Mouse (Mus musculus) spleen, postnatal 10 days (tissue): ENCODE data around the gene Mtmr12.

Experiments used
- DNase-seq, 2 experiments: peaks; one replicate each; pipeline ENCODE4 v3.0.0; 2021 to 2022; ENCODE audit warnings: low spot score in 2 of 2

The Mtmr12 gene

GRCm38 (mm10) chr15:12235559-12235958, 30.7 kb downstream of the Mtmr12 start:
- no peak for DNase-seq

DNA sequence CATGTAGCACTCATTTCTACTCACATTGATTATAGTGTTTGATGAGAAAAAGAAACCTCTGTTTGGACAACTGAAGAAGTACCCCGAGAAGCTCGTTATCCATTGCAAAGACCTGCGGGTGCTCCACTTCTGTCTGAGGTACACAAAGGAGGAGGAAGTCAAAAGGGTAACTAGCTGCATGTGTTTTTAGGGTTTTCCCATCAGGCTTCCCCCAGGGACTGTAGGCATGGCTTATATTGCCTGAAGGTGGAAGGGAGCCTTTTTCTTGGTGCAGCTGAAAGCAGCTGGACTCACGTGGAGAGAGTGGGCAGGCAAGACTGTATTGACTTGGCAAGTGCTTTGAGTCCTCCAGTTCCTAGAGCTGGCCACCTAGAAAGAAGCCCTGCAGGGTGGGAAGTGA, 31.2 kb downstream of the Mtmr12 start:
- no peak for DNase-seq

- DNase-seq, result no peak
Observed at GRCm38 (mm10) chr15:12236961-12237360, 32.1 kb downstream of the Mtmr12 start.

DNA sequence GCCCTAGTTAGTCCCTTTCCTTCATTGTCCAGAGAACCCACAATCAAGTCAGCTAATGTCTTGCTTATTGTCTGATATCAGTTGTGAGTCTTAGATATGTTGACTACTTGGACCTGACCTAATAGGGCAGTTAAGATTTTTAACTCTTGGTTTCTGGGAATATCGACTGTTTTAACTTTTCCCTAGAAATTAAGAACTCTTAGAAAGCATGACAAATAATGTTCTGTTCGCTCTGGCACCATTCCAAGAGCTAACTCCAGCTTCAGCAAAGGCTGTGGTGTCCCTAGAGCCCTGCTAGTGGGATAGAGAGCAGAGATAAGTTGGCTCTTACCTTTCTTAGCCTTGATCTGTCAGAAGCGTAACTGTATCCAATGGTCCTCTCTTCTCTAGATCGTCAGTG, 32.7 kb downstream of the Mtmr12 start:
- DNase-seq, result no peak

GRCm38 (mm10) chr15:12238337-12238736, 33.5 kb downstream of the Mtmr12 start:
- DNase-seq, result no peak

GRCm38 (mm10) chr15:12240705-12241328, 36.0 kb downstream of the Mtmr12 start:
- DNase-seq, result no peak

- DNase-seq, result no peak
Observed at GRCm38 (mm10) chr15:12243792-12244191, 39.0 kb downstream of the Mtmr12 start.

- no peak for DNase-seq
Observed at GRCm38 (mm10) chr15:12245580-12246359, 40.9 kb downstream of the Mtmr12 start.

DNA sequence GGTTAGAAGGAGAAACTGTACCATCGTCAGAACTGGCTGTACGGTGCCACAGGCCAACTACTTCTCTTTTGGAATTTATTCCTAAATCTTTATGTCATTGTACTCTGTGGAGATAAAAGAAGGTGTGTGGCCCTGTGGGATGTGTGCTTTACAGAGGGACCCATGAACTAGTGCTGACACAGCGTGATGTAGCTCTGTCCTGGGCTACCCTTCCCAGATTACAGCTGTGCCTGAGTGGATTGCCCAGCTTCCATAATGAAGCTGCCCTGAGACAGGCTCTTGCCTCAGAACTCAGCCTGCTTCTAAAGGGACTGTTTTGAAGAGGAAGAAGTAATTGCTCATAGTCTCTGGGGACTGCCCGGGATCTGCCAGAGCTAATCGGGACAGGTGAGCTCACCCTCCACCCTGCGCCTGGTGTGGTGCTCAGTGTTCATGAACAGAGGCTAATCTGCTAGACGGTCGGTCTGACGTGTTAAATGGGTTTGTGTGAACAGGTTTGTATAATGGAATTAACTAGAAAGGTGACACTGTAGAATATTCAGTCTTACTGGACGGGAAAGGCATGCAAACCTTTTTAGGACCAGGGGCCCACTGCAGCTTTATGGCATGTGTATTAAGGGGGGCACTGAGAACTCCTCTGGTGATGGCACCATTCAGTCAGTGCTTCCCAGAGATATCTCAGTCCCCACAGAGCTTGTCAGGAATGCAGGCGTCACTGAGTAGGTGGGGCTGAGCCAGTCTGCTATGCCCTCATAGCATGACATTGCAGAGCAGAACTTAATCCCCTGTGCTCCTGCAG, 41.7 kb downstream of the Mtmr12 start:
- DNase-seq, result no peak

DNA sequence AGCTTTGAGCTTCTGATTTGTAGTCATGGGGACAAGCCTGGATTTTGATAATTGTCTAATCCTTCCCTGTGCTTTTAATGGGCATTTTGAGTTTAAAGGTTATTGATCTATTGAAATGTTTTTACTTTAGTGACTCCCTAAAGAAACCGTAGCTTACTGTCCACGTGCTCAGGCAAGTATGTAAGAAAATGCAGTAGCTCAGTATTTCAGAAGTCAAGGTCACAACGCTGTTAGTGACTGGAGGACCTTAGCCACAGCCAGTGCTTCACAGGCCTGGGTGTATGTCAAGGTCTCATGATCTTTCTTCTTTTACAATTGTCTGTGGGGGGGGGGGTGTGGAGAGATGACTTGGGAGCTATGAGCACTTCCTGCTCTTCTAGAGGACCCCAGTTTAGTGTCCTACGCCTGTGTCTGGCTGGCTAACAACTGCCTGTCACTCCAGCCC, 42.4 kb downstream of the Mtmr12 start:
- DNase-seq, result no peak

DNA sequence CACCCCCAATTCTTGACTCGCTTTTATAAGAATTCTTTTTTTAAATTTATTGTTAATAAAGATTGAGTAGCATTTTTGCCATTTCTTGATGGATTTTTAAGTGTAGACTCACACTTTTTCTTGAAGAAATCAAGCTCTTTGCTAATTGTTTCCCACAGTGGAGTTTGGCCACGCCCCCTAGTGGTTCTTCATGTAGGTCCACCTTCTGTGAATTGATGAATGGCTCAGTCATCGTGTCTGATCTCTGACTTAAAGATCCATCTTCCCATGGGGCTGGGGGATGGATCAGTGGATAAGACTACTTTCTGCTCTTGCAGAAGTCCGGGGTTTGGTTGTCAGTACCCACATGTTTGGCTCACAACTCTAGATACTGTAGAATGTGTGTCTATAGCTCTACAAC, 43.5 kb downstream of the Mtmr12 start:
- DNase-seq, result peak in 1 of 2 experiments; percentile 65

DNA sequence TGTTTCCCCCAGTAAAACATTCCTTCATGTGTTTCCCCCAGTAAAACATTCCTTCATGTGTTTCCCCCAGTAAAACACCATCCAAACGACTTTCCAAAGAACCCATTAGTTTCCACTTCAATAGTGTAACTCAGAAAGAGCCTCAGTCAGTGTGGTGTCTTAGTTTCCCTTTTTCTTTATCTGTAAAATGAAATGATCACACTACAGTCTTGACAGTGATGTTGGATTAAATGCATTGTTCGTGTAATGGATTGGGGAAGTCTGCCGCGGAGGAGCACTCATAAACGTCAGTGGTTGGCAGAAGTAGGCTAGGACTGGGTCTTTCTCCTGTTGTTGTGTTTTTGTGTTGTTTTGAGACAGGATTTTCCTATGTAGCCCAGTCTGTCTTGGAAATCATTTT, 45.5 kb downstream of the Mtmr12 start:
- DNase-seq, result no peak

- DNase-seq, result no peak
Observed at GRCm38 (mm10) chr15:12251416-12252140, 46.8 kb downstream of the Mtmr12 start.

- DNase-seq, result no peak
Observed at GRCm38 (mm10) chr15:12252141-12252489, 47.3 kb downstream of the Mtmr12 start.

GRCm38 (mm10) chr15:12257730-12258494, 53.1 kb downstream of the Mtmr12 start:
- DNase-seq, result no peak

DNA sequence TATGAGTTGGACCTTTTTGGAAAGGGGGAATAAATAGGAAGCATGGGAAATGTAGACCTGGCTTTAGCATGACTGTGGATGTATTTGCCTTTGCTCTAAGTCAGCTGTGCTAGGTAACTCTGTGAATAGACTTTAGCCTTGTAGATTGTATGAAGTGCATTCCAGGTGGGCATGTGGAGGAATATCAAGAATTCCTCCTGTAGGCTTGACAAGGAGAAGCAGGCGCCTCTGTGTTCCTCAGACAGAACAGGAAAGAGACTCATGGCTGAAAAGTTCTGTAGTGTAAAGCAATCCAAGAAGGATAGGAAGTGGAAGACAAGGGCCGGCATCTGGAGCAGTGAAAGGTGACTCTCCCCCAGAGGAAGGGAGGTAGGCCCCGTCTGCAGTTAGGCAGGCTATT, 58.2 kb downstream of the Mtmr12 start:
- no peak for DNase-seq

- DNase-seq, result no peak
Observed at GRCm38 (mm10) chr15:12266460-12266859, 61.6 kb downstream of the Mtmr12 start.

GRCm38 (mm10) chr15:12268021-12268420, 63.2 kb downstream of the Mtmr12 start:
- DNase-seq, result peak; percentile 41 to 80

DNA sequence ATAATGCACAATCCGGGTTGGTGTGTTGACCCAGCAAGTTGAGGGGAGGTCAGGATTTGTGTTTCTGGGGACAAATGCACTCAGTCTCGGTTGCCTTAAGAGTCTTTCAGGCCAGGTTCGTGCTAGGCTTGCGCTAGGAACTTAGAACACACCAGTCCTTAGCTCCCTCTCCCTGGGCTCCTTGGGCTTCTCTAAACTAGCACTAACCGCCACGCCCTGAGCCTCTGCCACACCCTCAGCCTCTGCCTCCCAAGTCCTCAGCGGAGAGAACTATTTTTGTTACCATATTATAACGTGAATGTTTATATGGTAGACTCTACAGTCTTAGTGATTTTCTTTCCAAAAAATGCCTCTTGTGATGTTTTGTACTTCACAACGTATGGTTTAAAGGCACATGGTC, 66.5 kb downstream of the Mtmr12 start:
- DNase-seq, result no peak

DNA sequence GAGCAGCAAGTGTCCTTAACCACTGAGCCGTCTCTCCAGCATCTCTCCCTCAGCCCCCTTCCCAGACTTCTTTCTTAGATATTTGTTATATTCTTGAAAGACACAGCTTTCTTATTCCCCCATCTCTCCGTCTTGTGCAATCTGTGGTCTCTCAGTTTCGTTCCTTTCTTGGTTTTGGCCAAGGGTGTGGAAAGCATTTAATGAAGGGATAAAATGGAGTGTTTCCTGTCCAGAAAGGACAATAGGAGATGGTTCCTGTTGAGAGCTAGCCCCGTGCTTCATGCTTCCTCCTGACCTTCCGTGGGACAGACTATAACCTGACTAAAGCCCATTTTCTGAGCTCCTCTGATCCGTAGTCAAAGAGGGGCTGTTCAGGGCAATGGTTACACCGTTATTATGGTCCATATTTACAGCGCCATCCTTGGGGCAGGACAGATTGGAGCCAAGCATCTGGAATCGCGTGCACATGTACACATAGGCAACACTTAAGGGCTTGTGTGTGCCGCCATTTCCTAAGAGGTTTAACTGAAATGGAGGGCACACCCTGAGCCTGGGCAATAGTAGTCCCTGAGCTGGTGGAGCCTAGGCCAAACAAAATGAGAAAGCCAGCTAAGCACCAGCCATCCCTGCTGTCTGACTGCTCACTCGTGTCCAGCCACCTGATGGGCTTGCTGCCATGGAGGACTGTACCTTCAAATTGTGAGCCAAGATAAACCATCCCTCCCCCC, 68.7 kb downstream of the Mtmr12 start:
- no peak for DNase-seq
